Mouse (Mus musculus): ENCODE measurements around the gene Itsn1. TPM values are rescaled to one million over a fixed set of nuclear protein-coding genes. Genes with fewer than 3 reads are reported as not detected.

Gene Itsn1
- polyA plus RNA-seq, 1 experiment from 2014 or later = 24.5 TPM

DNA sequence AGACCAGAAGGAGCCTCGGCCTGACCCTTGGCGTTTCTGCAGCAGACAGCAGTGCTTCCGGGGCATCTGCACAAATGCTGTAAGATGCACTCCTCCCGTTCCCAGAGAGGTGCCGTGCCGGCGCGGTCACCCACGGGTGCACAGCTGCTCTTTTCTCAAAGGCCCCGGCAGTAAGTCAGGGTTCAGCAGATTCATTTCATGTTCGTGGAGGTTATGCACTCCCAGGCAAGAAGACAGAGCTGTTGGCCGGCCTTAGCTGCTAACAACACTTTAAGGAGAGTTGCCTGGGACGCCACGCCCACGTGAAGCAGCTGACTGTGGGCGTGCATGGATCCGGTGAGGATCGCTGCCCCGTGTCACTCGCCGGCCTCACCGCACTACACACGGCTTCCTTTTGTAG lies 101.2 kb downstream of the Itsn1 start:
- DNase-seq (ENCODE audit: low spot score) (no peak), ATAC-seq (replicated peaks; ENCODE audit: low FRiP score) (no peak)
- Histone ChIP-seq H3K36me3 (ENCODE audit: control insufficient read depth, insufficient read depth, low read length) (peaks cover 7% of the 10 kb centered on the region; the same call in 1 of the 2 replicates), H3K9me3 (ENCODE audit: control insufficient read depth, low read length) (no peaks in the 10 kb centered on the region), H3K4me3 (ENCODE audit: low read depth, low read length) (no peak overlapping the region), H3K4me2 (no peak overlapping the region), H3K9ac (ENCODE audit: low read depth, low read length) (no peak overlapping the region), H3K27me3 (replicated peaks; ENCODE audit: control insufficient read depth, insufficient read depth, low read length) (no peaks in the 10 kb centered on the region), H3K4me1 (replicated peaks; ENCODE audit: control insufficient read depth, insufficient read depth, low read length) (peaks cover 25% of the 10 kb centered on the region), H3K27ac (ENCODE audit: low read depth, low read length) (no peak overlapping the region)
- WGBS = 93% methylated on average over 23 of the region's 23 CpGs

DNA sequence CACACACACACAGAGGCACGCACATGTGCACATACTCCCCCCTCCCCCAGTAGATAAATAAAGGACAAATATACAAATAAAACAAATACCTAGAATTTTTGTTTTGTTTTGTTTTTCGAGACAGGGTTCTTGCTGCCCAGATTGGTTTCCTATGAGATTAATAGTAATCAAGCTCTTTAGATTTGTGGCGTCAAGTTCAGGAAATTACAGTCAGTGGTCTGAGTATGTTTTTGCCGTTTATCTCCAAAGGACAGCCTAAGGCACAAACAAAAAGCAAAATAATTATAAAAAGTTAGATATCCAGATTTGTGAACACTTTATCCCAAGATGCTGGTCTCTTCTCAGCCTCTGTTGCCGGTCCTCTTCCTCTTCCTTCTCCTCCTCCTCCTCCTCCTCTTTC lies 104.0 kb downstream of the Itsn1 start:
- peaks cover 12% of the 10 kb centered on the region for H3K36me3 ChIP-seq (ENCODE audit: control insufficient read depth, insufficient read depth, low read length)

DNA sequence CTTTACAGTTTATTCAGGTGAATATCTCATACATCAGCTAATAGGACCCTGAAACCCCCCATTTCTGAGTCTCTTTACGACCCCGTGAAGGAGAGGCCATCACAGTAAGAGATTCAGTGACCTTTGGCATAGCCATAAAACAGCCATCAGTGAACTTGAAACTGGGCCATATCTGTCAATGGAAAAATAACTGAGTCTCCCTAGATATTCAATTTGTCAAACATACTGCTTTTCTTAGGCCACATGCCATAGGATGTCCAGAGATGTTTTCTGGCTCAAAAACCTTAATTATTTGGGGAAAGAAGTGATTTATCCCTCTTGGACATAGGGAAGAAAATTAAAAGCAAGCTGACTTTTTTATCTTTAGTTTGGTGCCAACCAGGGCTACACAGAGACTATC lies 104.5 kb downstream of the Itsn1 start:
- Histone ChIP-seq H3K27ac (ENCODE audit: low read depth, low read length) (no peak overlapping the region), H3K27me3 (replicated peaks; ENCODE audit: control insufficient read depth, insufficient read depth, low read length) (no peaks in the 10 kb centered on the region), H3K9ac (ENCODE audit: low read depth, low read length) (no peak overlapping the region), H3K36me3 (ENCODE audit: control insufficient read depth, insufficient read depth, low read length) (peaks cover 11% of the 10 kb centered on the region), H3K4me1 (replicated peaks; ENCODE audit: control insufficient read depth, insufficient read depth, low read length) (no peaks in the 10 kb centered on the region), H3K4me2 (no peak overlapping the region), H3K4me3 (ENCODE audit: low read depth, low read length) (no peak overlapping the region), H3K9me3 (ENCODE audit: control insufficient read depth, low read length) (no peaks in the 10 kb centered on the region)
- 85% methylated on average over 2 of the region's 2 CpGs for WGBS
- DNase-seq (ENCODE audit: low spot score) (no peak), ATAC-seq (replicated peaks; ENCODE audit: low FRiP score) (no peak)

More for the DNA sequence above, 104.0 kb downstream of the Itsn1 start:
- no peak for DNase-seq (ENCODE audit: low spot score)
- Histone ChIP-seq H3K4me1 (replicated peaks; ENCODE audit: control insufficient read depth, insufficient read depth, low read length) (peaks cover 4% of the 10 kb centered on the region; the same call in 1 of the 2 replicates), H3K4me2 (no peak overlapping the region), H3K27ac (ENCODE audit: low read depth, low read length) (no peak overlapping the region), H3K9ac (ENCODE audit: low read depth, low read length) (no peak overlapping the region), H3K4me3 (ENCODE audit: low read depth, low read length) (no peak overlapping the region), H3K9me3 (ENCODE audit: control insufficient read depth, low read length) (no peaks in the 10 kb centered on the region), H3K27me3 (replicated peaks; ENCODE audit: control insufficient read depth, insufficient read depth, low read length) (no peaks in the 10 kb centered on the region)
- no peak for ATAC-seq (replicated peaks; ENCODE audit: low FRiP score)
- 85% methylated on average over 5 of the region's 5 CpGs for WGBS

DNA sequence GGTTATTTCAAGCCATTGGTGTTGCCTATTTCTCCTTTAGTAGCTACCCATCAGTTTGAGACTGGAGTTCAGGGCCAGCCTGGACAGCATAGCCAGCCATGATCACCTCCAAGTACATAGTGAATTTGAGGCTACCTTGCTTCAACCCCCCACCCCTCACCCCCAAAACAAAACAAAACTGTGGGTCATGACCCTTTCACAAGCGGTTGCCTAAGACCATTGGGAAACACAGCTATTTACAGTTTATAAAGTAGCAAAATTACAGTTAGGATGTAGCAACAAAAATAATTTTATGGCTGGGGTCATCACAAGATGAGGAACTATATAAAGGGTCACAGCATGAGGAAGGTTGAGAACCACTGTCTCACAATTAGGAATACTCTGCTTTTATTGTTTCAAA lies 104.9 kb downstream of the Itsn1 start:
- 85% methylated on average over 1 of the region's 1 CpGs for WGBS
- ATAC-seq (replicated peaks; ENCODE audit: low FRiP score) = no peak
- no peak for DNase-seq (ENCODE audit: low spot score)
- Histone ChIP-seq H3K9me3 (ENCODE audit: control insufficient read depth, low read length) (no peaks in the 10 kb centered on the region), H3K4me2 (no peak overlapping the region), H3K27ac (ENCODE audit: low read depth, low read length) (no peak overlapping the region), H3K4me1 (replicated peaks; ENCODE audit: control insufficient read depth, insufficient read depth, low read length) (0 out of 2 replicates have a peak, but pooled peaks cover 3% of the 10 kb centered on the region), H3K36me3 (ENCODE audit: control insufficient read depth, insufficient read depth, low read length) (peaks cover 9% of the 10 kb centered on the region), H3K4me3 (ENCODE audit: low read depth, low read length) (no peak overlapping the region), H3K27me3 (replicated peaks; ENCODE audit: control insufficient read depth, insufficient read depth, low read length) (no peaks in the 10 kb centered on the region), H3K9ac (ENCODE audit: low read depth, low read length) (no peak overlapping the region)

DNA sequence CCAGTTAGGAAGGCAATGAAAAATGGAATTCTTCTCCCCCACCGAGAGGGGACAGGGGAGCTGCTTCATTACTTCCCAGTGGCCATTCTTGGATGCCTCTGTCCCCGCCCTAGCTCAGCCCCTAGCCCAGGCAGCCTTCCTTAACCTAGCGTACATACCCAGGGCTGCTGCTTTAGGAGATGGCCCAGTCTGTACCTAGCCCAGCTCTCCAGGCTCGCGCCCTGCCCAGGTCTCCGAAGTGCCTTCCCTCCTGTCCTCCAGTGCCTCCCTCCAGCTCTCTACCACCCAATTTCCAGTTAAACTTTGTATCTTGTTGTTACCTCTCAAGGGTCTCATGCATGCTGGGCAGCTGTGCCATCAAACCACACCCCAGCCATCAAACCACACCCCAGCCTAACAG lies 106.7 kb downstream of the Itsn1 start:
- ATAC-seq (replicated peaks; ENCODE audit: low FRiP score) (no peak), DNase-seq (ENCODE audit: low spot score) (no peak)
- Histone ChIP-seq H3K4me3 (ENCODE audit: low read depth, low read length) (no peak overlapping the region), H3K4me1 (replicated peaks; ENCODE audit: control insufficient read depth, insufficient read depth, low read length) (peaks cover 13% of the 10 kb centered on the region; the same call in 1 of the 2 replicates), H3K27ac (ENCODE audit: low read depth, low read length) (no peak overlapping the region), H3K9me3 (ENCODE audit: control insufficient read depth, low read length) (no peaks in the 10 kb centered on the region), H3K4me2 (no peak overlapping the region), H3K27me3 (replicated peaks; ENCODE audit: control insufficient read depth, insufficient read depth, low read length) (no peaks in the 10 kb centered on the region), H3K36me3 (ENCODE audit: control insufficient read depth, insufficient read depth, low read length) (peaks cover 9% of the 10 kb centered on the region), H3K9ac (ENCODE audit: low read depth, low read length) (no peak overlapping the region)
- 92% methylated on average over 6 of the region's 6 CpGs for WGBS

DNA sequence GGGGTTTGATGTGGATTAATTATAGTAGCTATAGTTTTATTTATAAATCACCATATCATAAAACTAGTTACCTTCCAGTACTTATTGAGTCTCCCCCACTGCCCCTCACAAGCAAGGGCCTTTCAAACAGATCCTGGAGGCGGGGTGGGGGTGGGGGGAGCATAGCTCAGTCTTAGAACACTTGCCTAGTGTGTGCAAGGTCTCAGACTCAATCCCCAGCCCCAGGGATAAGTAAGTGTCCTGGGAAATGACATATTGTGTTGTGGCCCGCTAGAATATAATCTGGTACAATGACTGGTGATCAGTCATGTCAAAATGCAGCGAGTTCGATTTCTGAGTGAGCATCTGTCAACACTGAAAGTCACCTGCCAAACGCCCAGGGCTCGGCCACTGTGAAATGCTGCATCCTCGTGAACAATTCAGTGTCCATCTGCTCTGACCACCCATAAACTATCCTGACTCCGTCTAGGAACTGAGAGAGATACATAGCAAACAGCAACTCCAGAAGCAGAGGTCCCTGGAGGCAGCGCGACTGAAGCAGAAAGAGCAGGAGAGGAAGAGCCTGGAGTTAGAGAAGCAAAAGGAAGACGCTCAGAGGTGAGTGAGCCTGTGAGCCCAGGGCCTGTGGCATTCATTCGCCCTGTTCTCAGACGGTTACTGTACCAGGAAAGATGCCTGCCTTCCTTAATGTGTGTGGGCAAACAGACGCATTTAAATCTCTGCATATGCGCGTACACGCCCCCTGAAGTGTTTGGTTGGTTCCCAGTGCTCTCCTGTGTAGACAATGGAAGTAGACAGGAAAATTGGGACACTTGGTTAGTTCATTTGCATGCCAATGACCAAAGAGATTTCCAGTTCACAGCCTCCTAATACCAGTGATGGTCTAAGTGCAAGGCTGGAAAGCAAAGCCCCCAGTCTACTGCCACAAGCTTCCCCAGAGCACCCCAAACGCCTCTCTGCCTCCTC lies 107.8 kb downstream of the Itsn1 start:
- WGBS = 81% methylated on average over 18 of the region's 18 CpGs
- H3K9me3 ChIP-seq (ENCODE audit: control insufficient read depth, low read length) = no peaks in the 10 kb centered on the region
- DNase-seq (ENCODE audit: low spot score) (no peak), ATAC-seq (replicated peaks; ENCODE audit: low FRiP score) (no peak)
- no peak overlapping the region for H3K27ac ChIP-seq (ENCODE audit: low read depth, low read length)
- H3K4me3 ChIP-seq (ENCODE audit: low read depth, low read length) = no peak overlapping the region
- H3K4me2 ChIP-seq = no peak overlapping the region
- peaks cover 9% of the 10 kb centered on the region for H3K36me3 ChIP-seq (ENCODE audit: control insufficient read depth, insufficient read depth, low read length)
- H3K4me1 ChIP-seq (replicated peaks; ENCODE audit: control insufficient read depth, insufficient read depth, low read length) = peaks cover 13% of the 10 kb centered on the region; the same call in 1 of the 2 replicates
- H3K9ac ChIP-seq (ENCODE audit: low read depth, low read length) = no peak overlapping the region
- H3K27me3 ChIP-seq (replicated peaks; ENCODE audit: control insufficient read depth, insufficient read depth, low read length) = no peaks in the 10 kb centered on the region

DNA sequence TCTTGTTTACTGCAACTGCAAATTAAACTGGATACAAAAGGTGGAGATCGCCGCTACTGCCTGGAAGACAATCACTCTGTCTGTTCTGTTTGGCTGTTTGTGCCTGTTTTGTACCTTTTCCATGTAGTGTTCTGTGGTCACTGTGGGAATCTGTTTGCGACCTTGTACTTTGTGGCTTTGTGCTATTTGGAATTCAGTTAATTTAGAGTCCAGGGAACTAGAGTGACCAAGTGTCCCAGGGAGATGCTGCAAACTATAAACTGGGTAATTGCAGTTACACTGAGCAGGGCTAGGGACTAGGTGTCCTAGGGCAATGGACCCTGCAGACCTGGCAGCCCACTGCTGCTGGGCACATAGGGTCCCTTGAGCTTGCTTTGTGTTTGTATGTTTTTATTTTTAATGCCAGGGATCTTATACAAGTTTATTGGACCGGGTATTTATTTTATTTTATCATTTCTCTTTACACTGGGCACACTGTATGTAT lies 108.5 kb downstream of the Itsn1 start:
- Histone ChIP-seq H3K9me3 (ENCODE audit: control insufficient read depth, low read length) (no peaks in the 10 kb centered on the region), H3K36me3 (ENCODE audit: control insufficient read depth, insufficient read depth, low read length) (peaks cover 9% of the 10 kb centered on the region), H3K27me3 (replicated peaks; ENCODE audit: control insufficient read depth, insufficient read depth, low read length) (no peaks in the 10 kb centered on the region), H3K27ac (ENCODE audit: low read depth, low read length) (no peak overlapping the region), H3K4me3 (ENCODE audit: low read depth, low read length) (no peak overlapping the region), H3K9ac (ENCODE audit: low read depth, low read length) (no peak overlapping the region), H3K4me2 (no peak overlapping the region), H3K4me1 (replicated peaks; ENCODE audit: control insufficient read depth, insufficient read depth, low read length) (peaks cover 13% of the 10 kb centered on the region; the same call in 1 of the 2 replicates)
- ATAC-seq (replicated peaks; ENCODE audit: low FRiP score) (no peak), DNase-seq (ENCODE audit: low spot score) (no peak)
- WGBS = 91% methylated on average over 4 of the region's 4 CpGs

DNA sequence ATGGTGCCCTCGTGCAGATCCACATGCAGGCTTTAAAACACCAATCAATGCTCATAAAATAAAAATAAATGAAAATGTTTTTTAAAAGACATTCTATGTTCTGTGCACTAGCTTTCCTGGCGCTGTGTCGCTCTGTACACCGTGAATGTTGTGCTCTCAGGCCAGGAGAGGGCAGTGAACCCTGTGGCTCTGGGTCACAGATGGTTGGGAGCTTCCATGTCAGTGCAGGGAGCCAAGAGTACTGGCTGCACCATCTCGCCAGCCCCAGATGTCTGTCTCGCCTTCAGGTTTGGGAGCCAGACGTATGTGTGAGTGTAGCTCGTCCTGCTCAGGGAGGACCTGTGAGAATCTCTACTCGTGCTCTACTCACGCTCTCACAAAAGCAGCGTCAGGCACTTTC lies 109.7 kb downstream of the Itsn1 start:
- WGBS = 81% methylated on average over 11 of the region's 11 CpGs
- Histone ChIP-seq H3K9ac (ENCODE audit: low read depth, low read length) (no peak overlapping the region), H3K4me3 (ENCODE audit: low read depth, low read length) (no peak overlapping the region), H3K9me3 (ENCODE audit: control insufficient read depth, low read length) (no peaks in the 10 kb centered on the region), H3K4me1 (replicated peaks; ENCODE audit: control insufficient read depth, insufficient read depth, low read length) (peaks cover 13% of the 10 kb centered on the region; the same call in 1 of the 2 replicates), H3K27ac (ENCODE audit: low read depth, low read length) (no peak overlapping the region), H3K27me3 (replicated peaks; ENCODE audit: control insufficient read depth, insufficient read depth, low read length) (no peaks in the 10 kb centered on the region), H3K36me3 (ENCODE audit: control insufficient read depth, insufficient read depth, low read length) (peaks cover 11% of the 10 kb centered on the region), H3K4me2 (no peak overlapping the region)
- no peak for ATAC-seq (replicated peaks; ENCODE audit: low FRiP score)
- no peak for DNase-seq (ENCODE audit: low spot score)
